Mouse (Mus musculus) skeletal muscle tissue, adult 2 months (tissue): Measurements from ENCODE around the gene Slc25a28.

ENCODE experiments used
- DNase-seq: peaks from one replicate; pipeline ENCODE4 v3.0.0-alpha.2; 2012; ENCODE audit warnings: low read depth, low spot score

Gene Slc25a28

DNA sequence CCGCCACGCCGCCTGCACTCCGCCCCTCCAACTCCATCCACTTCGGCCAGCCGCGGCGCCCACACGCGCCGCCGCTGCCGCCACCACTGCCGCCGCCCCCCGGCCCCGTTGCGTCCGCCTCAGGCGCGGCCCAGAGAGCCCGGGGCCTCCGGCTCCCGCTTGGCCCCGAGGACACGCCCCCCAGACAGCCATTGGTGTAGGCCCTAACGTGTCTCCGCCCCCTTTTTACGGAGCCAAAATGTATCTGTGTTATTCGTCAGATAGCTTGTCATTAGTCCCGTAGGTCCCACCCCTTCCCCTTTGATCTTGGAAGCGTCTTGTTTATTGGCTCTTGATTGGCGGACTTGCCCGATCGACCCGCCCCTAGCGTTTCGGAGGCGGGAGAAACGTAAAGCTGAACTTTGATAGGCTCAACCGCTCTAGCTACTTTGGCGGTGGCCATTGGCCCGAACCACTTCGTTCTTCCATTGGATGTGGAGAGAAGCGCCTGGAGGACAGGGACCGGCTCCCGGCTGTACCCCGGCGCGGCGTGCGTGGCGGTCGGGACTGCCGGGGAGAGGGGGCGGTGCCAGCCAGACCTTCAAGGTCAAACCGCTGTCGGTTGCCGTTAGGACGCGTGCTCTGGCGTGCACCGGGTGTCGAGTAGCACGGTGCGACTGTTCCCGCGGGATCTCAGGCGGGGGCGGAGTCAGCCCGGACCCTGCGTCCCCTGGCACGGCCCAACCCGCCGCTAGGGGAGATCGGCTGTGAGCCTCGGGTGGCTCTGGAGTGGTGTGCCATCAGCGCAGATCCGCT is at the start of gene Slc25a28:
Gene Slc25a28 (minus strand): TSS at position 152 of the 795 bp plus-strand sequence.
- peak; percentile 99 for DNase-seq

DNA sequence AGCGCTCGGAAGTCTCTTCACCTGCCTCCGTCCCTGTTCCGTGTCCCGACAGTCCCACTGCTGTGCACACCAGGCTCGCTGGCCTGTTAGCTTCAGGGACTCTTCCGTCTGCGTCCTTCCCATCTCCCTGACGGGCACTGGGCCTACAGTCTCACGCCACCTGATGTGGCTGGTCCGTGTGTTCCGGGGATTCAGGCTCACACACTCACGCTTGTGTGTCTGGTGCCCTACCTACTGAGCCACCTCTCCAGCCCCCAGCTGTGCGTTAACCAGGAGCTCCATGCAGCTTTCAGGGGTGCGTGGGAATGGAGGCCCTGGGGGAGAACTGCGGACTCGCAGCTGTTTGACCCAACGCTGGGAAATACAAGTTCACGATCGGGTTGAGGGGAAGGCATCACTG is 49.5 kb upstream of the Slc25a28 start:
- DNase-seq, result no peak

DNA sequence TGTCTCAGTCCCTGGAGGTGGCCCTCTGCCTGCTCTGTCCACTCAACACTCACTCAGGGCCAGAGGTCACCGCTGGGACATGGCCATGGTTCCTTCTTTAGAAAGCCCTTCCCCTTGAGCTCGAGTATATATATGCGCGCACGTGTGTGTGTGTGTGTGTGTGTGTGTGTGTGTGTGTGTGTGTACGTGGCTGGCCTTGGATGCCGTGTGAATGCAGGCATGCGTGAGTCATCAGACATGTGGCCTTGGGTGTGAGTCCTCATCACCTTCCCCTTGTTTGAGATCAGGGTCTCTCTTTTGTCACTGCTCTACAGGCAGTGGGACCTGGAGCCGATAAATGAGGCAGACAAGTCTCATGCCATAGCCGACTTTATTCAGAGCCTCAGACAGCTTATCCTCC is 48.8 kb upstream of the Slc25a28 start:
- DNase-seq, result no peak

DNA sequence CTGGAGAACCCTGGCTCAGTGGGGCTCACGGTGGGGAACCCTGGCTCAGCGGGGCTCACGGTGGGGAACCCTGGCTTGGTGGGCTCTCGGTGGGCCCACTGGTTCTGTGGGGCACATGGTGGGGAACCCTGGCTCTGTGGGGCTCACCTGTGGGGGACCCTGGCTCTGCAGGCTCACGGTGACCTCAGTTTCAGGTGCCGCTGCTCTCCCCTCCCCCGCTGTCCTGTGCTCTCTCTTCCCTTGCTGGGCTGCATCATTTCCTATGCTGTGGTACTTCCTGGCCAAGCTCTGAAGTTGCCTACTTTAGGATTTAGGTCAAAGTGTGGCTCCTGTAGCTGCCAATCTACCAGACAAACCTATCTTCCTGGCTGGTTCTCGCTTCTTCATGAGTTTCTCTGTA is 48.2 kb upstream of the Slc25a28 start:
- no peak for DNase-seq

DNA sequence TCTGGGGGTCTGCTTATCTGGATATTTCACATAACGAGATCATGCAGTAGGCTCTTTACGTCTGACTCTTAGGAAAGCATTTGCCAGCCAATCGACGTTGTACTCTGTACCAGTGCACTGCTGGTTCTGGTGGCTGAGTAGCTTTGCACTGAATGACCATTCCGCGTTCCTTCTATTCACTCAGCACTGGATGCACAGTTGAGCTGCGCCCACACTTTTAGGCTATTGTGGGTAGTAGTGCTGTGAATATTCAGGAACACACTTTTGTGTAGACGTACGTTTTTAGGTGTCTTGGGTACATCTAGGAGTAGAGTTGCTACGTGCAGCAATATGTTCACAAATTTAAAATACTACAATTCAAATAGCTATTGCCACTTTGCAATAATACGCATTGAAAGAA is 45.4 kb upstream of the Slc25a28 start:
- no peak for DNase-seq

DNA sequence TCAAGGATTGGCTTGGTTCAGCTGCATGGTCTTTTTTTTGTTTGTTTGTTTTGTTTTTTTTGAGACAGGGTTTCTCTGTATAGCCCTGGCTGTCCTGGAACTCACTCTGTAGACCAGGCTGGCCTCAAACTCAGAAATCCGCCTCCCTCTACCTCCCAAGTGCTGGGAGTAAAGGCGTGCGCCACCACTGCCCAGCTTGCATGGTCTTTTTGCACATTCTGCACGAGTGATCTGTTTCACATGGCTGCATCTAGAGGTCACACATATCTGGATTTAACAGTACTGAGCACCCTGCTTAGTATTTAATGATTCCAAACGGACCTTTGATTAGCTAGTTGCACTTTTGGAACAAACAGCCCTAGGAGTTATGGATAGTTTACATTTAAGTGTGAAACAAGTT is 37.3 kb upstream of the Slc25a28 start:
- DNase-seq, result no peak

DNA sequence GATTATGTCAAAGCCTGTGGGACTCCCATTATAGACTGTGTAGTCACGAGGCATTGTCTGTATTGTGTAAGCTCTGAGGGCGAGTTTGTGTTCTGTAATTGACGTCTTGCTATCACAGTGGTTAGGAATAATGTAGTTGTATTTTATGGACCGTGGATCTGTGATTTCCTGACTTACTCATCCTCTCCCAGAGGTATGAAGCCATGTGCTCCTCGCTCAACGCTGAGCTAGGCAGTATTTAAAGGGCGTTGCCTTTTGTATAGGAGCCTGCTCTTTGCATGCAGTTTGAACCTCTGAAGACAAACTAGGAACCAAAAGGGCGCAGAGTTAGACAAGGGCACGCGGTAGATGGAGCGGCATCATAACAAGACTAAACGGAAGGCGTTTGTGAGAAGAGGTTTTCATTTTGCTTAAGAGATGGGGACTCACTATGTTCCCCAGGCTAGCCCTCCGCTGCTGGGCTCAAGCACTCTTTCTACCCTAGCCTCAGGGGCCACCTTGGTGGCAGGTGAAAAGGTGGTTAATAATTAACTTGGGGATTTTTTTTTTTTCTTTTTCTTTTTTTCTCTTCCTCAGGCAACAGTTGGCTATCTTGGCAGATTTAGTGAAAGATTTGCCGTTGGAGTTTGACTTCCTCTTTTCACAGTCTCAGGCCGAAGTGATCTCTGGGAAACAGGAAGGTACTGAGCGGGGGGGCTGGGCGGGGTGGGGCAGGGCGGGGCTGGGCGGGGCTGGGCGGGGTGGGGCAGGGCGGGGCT is 36.7 kb upstream of the Slc25a28 start:
- DNase-seq, result no peak

DNA sequence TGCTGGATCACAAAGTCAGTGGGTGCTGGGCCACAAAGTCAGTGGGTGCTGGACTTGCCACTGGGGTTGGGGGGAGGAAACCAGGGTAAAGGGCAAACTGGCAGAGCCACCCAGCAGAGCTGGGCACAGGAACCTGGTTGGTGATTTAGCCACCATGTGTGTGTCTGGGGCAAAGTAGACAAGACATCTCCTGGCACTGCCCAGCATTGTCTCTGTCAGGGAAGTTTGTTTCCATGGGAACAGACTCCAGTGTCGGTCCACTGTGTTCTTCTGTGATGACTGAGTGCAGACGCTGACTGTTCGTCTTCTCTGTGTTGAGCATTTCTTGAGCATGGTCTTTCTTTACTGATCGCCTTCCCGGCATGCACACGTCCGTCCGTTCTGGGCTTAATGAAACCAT is 34.6 kb upstream of the Slc25a28 start:
- no peak for DNase-seq

DNA sequence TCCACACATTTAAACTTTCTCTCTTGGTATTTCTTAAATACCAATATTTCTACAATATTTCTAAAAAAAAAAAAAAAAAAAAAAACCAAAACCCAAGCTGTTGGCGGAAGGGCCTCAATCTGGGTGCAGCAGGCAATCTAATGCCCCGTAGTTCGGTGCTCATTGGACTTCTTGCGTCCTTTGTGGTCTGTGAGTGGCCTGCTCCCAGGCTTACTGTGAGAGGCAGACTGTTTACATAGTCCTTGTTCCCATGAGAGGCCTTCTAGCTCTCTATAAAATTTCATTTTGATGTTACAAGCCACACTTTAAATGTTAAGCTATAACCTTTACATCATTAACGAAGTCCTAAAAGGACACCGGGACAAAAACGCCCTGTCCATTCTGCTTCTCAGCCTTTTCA is 33.5 kb upstream of the Slc25a28 start:
- DNase-seq, result no peak

DNA sequence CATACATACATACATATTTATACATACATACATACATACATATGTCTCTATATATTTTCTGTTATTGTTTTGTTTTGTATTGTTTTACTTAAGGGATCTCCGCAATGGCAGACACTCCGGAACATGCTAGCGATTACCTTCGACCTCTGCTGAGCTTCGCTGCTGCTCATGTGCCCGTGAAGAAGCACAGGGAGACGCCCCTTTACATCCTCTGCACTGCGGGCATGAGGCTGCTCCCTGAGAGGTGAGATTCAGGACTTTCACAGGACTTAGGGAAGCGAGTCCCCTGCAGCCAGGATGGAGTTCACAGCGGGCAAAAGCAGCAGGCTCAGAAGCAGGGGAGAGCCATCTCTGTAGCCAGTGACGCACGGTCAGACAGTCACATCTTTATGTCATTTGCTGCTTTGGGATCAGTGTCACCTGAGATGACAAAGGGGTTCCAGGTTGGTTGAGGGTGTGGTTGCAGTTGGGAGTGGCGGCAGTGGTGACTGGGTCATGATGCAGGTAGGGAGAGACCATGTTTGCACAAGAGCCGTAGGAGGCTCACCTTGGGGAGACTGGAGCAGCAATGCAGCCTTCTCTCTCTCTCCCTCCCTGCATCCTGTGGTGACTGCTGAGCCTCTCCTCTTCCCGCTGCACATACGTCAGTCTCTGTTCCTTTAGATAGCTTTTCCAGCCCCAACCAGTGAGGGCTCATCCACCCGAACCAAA is 30.3 kb upstream of the Slc25a28 start:
- DNase-seq, result no peak

DNA sequence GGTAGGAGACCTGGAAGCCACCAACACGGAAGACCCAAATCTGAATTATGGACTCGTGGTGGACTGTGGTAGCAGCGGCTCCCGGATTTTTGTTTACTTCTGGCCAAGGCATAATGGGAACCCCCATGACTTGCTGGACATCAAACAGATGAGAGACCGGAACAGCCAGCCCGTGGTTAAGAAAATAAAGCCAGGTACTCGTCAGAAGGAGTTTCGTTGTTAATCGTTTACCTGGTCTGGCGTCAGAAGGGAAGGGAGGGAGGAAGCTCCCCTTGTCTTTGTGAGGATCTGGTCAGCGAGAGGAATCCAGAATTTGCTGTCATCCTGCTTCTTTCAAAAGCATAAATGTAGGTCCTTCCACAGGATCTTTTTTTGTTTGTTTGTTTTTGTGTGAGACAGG is 29.5 kb upstream of the Slc25a28 start:
- DNase-seq, result no peak

DNA sequence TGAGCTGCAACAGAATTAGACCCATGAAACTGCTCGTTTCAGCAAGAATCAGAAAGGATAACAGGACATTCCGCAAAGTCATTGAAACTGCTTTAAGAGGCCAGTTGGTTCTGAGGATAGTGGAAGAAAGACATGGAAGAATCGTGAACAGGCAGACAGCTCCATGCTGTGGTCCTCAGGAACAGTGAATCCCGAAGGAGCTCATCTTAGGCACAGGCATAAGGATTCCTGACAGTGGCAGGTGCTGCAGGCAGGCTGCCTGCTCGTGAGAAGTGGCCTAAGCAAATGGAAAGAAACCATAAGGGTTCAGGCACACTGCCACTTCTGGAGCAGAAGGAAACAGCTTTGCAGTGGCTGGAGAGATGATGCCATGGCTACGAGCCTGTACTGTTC is 25.1 kb upstream of the Slc25a28 start:
- DNase-seq, result no peak

DNA sequence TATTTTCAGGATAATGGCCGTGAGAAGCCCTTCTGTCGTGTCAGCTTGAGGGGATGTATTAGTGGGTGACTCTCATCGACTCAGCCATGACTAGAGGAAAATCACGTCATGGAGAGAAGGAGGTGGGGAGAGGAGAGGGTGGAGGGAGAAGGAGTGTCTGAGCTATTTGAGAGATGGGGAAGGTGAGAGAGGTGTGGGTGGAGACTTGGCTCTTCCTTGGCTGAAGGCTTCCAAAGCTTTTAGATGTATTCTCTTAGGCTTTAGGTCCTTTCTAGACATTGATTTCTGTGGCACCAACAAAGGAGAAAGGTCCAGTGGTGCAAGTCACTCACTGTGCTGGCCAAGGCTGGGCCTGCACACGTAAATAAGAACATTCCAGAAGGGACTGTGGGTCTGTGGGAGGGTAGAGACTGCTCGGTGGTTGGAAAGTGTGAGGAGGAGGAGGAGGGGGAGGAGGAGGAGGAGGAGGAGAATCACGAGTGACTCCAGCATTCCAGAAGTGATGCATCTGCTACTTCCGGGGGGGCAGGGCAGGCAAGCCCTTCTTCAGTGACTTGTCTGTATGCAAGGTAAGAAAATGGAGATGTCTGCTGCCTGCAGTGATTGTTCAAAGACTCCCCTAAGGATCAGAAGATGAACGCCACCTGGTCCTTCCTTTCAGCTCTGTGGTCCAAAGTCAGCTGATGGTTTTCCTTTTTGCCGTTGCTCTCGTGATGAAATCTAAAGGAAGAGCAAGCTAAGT is 24.5 kb upstream of the Slc25a28 start:
- no peak for DNase-seq

DNA sequence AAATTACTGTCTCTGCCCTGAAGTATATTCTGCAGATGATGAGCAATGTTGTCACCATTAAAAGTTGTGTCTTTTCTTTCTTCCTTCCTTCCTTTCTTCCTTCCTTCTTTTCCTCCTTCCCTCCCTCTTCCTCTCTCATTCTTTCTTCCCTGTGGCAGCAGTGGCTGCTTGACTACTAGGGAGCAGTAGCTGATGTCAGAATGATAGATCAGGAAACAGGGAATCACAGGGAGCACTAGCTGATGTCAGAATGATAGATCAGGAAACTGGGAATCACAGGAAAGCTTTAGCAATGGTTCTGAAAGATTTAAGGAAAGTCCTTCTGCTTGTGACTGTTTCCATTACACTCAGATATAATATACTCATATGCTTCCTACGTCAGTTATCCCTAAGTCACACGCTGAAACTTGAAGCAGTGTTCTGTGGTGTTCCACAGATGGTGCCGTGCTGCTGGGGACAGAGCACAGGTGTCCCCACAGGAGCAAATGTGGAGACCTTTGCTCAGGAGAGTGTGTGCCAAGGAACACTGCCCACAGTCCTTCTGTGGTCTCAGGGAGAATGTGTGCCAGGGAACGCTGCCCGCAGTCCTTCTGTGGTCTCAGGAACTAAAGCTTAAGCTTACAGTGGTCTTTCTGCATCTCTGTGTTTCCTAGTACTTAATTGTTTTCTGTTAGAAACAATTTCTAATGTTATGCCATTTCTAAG is 23.1 kb upstream of the Slc25a28 start:
- DNase-seq, result no peak

DNA sequence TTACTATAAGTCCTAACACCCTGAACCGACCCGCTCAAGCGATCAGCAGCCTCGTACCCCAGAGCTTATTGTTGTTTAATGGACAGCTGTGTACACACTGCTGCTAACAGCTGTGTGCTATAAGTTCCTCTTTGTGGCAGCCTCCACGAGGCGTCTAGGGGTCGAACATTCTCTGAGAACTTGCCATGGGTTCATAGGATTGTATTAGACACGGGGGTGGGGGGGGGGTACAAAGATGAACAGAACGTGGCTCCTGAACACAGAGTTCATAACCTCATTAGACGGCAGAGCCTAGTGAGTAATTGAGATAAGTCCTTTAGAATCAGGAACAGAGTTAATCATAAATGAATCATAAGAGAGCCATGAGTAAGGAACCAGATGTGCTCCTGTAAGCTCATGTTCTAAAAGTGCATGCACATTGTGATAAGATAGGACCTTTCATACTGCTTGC is 20.9 kb upstream of the Slc25a28 start:
- no peak for DNase-seq

DNA sequence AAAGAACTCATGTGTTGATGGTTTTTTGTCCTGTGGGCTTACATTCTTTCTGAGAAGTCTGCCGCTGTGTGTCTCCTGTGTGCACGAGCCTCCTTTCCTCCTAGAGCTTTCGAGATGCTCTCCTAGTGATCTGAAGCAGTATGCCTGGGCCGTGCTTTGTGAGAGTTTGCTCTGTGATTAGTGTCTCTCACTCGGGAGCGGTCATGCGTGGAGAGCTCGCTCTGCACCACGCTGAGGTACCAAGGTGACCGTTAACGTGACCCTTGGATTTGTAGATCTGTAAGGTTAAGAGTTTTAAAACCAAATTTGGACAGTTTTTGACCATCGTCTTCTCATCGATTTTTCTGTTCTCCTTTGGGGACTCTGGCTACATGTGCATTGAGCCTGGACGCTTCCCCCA is 18.1 kb upstream of the Slc25a28 start:
- no peak for DNase-seq

DNA sequence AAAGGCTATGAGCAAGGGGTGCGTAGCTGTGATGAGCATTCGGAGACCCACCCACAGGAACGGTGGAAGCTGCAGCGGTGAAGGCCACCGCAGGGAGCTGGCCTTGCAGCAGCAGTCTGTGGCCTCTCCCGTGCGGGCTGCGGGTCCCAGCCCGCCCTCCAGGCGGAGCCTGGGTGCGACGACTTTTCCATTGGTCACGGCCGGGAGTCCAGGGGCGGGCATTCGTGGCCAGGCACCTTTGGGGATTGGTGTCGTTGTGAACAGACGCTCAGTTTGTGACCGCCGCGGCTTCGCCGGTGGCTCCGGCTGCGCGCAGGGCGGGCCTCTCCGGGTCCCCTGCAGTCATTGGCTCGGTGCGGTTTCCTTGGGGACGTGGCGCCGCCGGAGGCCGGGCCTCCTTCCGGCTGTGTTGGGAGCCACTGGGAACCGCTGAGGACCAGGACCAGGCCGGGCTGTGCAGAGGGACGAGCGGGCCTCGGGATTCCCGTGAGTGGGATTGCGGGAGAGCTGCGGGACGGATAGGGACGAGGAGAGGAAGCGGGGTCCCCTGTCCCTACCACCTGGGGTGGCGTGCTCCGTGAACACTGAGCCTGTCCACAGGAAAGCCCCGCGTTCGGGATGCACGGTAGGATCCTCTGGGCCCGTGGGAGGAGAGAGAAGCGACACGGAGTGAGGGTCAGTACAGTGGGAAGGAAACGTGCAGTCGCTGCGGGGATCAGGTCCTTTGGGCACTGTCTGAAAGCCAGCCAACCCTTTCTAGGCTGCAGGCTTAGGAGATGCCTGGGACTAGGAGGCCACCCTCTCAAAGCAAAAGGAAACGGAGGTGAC is 15.0 kb upstream of the Slc25a28 start, which contains the start of gene Entpd7:
Gene Entpd7 (plus strand): TSS at position 254 of the 828 bp plus-strand sequence.
- peak; percentile 94 for DNase-seq

DNA sequence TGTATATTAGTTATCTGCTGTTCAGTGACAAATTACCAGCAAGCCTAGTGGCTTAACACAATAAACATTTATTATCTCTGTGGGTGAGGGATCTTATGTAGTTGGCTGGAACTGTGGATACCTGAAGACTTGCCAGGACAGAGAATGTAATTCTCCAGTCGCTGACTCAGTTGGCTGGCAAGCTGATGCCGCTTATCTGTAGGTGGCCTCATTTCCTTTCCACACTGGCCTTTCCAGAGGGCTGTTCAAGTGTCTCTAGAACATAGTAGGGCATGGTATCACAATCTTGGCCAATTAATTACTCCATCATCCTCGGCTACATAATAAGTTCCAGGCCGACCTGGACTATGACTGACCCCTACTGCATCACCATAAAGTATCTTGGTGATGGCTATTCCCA is 6.9 kb upstream of the Slc25a28 start:
- no peak for DNase-seq

DNA sequence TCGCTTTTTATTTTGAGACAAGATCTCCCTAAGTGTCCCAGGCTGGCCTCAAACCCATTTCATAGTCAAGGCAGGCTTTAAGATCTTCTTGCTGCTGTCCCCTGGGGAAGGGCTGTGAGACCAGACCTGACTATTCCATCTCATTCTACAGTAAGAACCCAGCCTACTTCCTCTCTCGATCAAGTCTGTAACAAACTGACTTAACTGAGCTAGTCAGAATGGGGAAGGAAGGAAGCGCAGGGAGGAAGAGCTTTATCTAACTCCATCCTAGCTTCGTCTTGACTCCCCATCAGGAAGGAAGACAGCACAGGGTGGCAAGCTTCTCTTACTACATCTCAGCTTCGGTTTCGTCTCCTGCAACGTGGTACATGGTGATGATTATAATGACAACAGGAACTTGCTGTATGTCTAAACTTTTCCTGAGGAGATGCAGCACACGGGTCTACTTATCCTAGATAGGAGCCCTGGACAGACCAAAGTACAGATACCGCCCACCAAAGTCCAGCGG is 4.8 kb upstream of the Slc25a28 start:
- DNase-seq, result peak; percentile 37

DNA sequence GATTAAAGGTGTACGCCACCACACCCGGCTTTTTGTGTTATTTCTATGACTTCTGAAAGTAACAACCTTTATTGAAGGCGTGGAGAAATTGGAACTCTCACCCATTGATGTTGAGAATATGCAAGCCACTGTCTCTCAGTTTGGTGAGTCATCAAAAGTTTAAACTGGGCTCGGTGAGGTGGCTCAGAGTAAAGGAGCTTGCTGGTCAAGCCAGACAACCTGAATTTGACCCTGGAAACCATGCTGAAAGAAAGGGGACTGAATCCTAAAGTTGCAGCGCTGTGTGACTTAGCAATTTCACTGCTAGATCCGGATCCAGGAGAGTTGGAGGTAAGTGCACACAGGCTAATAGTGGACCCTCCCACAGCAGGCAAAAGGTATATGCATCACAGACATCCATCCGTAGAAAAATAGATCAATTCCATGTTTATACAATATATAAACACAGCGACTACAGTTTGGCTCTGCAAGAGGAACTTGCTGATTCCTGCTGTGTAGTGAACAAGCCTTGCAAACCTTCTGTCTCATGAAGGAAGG is 3.9 kb upstream of the Slc25a28 start:
- DNase-seq, result no peak
